Mouse (Mus musculus) hindbrain, embryonic 13.5 days (tissue): ENCODE results near the gene Il1rap. TPM values are rescaled to one million over a fixed set of nuclear protein-coding genes. Genes with fewer than 3 reads are reported as not detected.

Experiments used
- ATAC-seq: fragments of 200-750 bp; cut with Nextera tagmentation; 2 replicates; pipeline ENCODE4 v1.8.0; 2017; ENCODE audit warnings: moderate TSS enrichment; ENCODE audit not compliant: low FRiP score
- H3K27ac ChIP-seq: fragments of 300-500 bp; sonication (generic); 2 replicates; pipeline ENCODE4 v1.5.1; 2015; ENCODE audit warnings: inconsistent platforms, mild to moderate bottlenecking, moderate library complexity
- H3K27me3 ChIP-seq: fragments of 300-500 bp; sonication (generic); 2 replicates; pipeline ENCODE4 v1.6.1; 2015; ENCODE audit warnings: mild to moderate bottlenecking, inconsistent platforms
- H3K36me3 ChIP-seq: fragments of 300-500 bp; sonication (generic); 2 replicates; pipeline ENCODE4 v1.6.1; 2015; ENCODE audit warnings: mild to moderate bottlenecking, inconsistent platforms
- H3K4me1 ChIP-seq: fragments of 300-500 bp; sonication (generic); replicated peaks from 2 replicates; pipeline ENCODE4 v1.6.1; 2015; ENCODE audit warnings: inconsistent platforms
- H3K4me2 ChIP-seq: fragments of 300-500 bp; sonication (generic); 2 replicates; pipeline ENCODE4 v1.6.1; 2015; ENCODE audit warnings: inconsistent platforms, mild to moderate bottlenecking, moderate library complexity
- H3K4me3 ChIP-seq: fragments of 300-500 bp; sonication (generic); 2 replicates; pipeline ENCODE4 v1.5.1; 2015; ENCODE audit warnings: mild to moderate bottlenecking, inconsistent platforms
- H3K9ac ChIP-seq: fragments of 300-500 bp; sonication (generic); 2 replicates; pipeline ENCODE4 v1.6.1; 2015; ENCODE audit warnings: mild to moderate bottlenecking, inconsistent platforms
- H3K9me3 ChIP-seq: fragments of 300-500 bp; sonication (generic); 2 replicates; pipeline ENCODE4 v1.6.1; 2016; ENCODE audit warnings: inconsistent platforms
- whole genome bisulfite sequencing: fragments of 180-500 bp; shearing (Covaris S2); methylation state at CpG from one replicate; pipeline ENCODE4 v1.1.7; 2015; 5-methylcytosine and 5-hydroxymethylcytosine counted together
- polyA plus RNA-seq: library from polyadenylated mRNA; unstranded; fragments of >200 nt; fragmentation: Nextera tagmentation; extraction: Ambion mirVana; gene quantifications from 2 replicates; pipeline ENCODE4 v1.2.1, GENCODE M21; 2015

Il1rap gene
- polyA plus RNA-seq, result 7.8 and 7.9 TPM in 2 replicates

GRCm38 (mm10) chr16:26581048-26581912 is at the start of gene Il1rap:
TSS of gene Il1rap (plus strand) at chr16:26581704.
- no peaks in the 10 kb centered on the region for H3K9me3 ChIP-seq
- H3K4me2 ChIP-seq, result peak within 1 kb of the TSS; percentile 77
- 2% methylated on average over 51 of the region's 51 CpGs for WGBS
- no peak within 1 kb of the TSS for H3K27ac ChIP-seq
- H3K9ac ChIP-seq, result peak within 1 kb of the TSS; percentile 71
- ATAC-seq, result peak; percentile 97
- H3K36me3 ChIP-seq, result no peaks in the 10 kb centered on the region
- H3K4me3 ChIP-seq, result peak within 1 kb of the TSS; percentile 61
- H3K4me1 ChIP-seq, result peaks cover 15% of the 10 kb centered on the region; the same call in 1 of the 2 replicates
- H3K27me3 ChIP-seq, result peaks cover 7% of the 10 kb centered on the region; the same call in 1 of the 2 replicates

- H3K9ac ChIP-seq, result no peak overlapping the region
- H3K36me3 ChIP-seq, result no peaks in the 10 kb centered on the region
- H3K27me3 ChIP-seq, result no peaks in the 10 kb centered on the region
- peaks cover 16% of the 10 kb centered on the region for H3K4me1 ChIP-seq
- no peak overlapping the region for H3K4me3 ChIP-seq
- H3K9me3 ChIP-seq, result no peaks in the 10 kb centered on the region
- H3K4me2 ChIP-seq, result no peak overlapping the region
- no peak overlapping the region for H3K27ac ChIP-seq
- ATAC-seq, result no peak
- WGBS, result 89% methylated on average over 1 of the region's 1 CpGs
Observed at GRCm38 (mm10) chr16:26532287-26532686, 49.2 kb upstream of the Il1rap start.

- Histone ChIP-seq H3K4me3 (no peak overlapping the region), H3K4me2 (peak overlapping the region; percentile 10), H3K9me3 (no peaks in the 10 kb centered on the region), H3K4me1 (peaks cover 13% of the 10 kb centered on the region), H3K27me3 (no peaks in the 10 kb centered on the region), H3K27ac (peak overlapping the region; percentile 68), H3K36me3 (no peaks in the 10 kb centered on the region), H3K9ac (no peak overlapping the region)
- 24% methylated on average over 7 of the region's 7 CpGs for WGBS
- peak; percentile 62 for ATAC-seq
Observed at GRCm38 (mm10) chr16:26546170-26546878, 35.2 kb upstream of the Il1rap start.

GRCm38 (mm10) chr16:26546879-26547206 is 34.7 kb upstream of the Il1rap start:
- Histone ChIP-seq H3K27ac (peak overlapping the region; percentile 68), H3K36me3 (no peaks in the 10 kb centered on the region), H3K4me3 (no peak overlapping the region), H3K9ac (no peak overlapping the region), H3K4me2 (peak overlapping the region; percentile 10), H3K4me1 (peaks cover 13% of the 10 kb centered on the region), H3K9me3 (no peaks in the 10 kb centered on the region), H3K27me3 (no peaks in the 10 kb centered on the region)
- peak; percentile 45; the same call in 1 of the 2 replicates for ATAC-seq
- WGBS, result 62% methylated on average over 1 of the region's 1 CpGs

DNA sequence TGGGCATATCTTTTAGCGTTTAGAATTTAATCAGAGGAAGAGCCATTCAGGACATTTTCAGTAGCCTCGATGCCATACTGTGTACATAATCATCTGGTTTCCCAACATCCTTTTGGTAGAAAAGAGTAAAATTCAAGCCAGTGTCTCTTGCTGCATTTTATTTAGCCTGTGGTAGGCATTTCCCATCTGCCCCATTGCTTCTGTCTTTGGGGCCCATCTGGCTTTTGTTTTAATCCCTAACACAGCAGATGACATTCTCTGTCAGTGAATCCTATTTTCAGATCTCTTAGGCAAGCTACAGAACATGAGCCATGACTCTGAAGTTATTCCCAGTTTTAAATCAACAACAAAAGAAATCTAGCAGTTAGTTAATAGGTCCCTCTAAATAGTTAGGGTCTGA is 32.3 kb upstream of the Il1rap start:
- H3K4me3 ChIP-seq, result no peak overlapping the region
- 89% methylated on average over 2 of the region's 2 CpGs for WGBS

GRCm38 (mm10) chr16:26552234-26552633 is 29.3 kb upstream of the Il1rap start:
- no peak overlapping the region for H3K4me2 ChIP-seq
- H3K36me3 ChIP-seq, result no peaks in the 10 kb centered on the region
- no peak overlapping the region for H3K9ac ChIP-seq
- ATAC-seq, result no peak
- peaks cover 3% of the 10 kb centered on the region for H3K4me1 ChIP-seq
- H3K9me3 ChIP-seq, result no peaks in the 10 kb centered on the region
- H3K4me3 ChIP-seq, result no peak overlapping the region
- 91% methylated on average over 3 of the region's 3 CpGs for WGBS
- H3K27ac ChIP-seq, result no peak overlapping the region
- no peaks in the 10 kb centered on the region for H3K27me3 ChIP-seq

More for the DNA sequence above, 32.3 kb upstream of the Il1rap start:
- no peak overlapping the region for H3K4me2 ChIP-seq
- no peaks in the 10 kb centered on the region for H3K9me3 ChIP-seq
- no peak overlapping the region for H3K27ac ChIP-seq
- peaks cover 13% of the 10 kb centered on the region for H3K4me1 ChIP-seq
- H3K27me3 ChIP-seq, result no peaks in the 10 kb centered on the region
- H3K9ac ChIP-seq, result no peak overlapping the region
- no peaks in the 10 kb centered on the region for H3K36me3 ChIP-seq
- ATAC-seq, result no peak

DNA sequence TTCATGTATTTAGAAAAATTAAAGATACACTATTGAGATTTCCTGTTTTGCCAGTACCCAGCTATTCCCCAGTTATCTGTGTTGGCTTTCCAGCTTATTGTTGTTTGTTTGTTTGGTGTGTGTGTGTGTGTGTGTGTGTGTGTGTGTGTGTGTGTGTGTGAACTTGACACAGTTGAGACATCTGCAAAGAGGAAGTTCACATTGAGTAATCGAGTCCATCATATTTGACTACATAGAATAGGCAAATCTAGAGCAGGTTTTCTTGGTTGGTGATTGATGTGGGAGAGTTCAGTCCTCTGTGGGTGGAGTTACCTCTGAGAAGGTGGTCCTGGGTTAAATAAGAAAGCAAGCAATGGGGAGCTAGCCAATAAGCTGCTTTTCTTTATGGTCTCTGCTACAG is 22.7 kb upstream of the Il1rap start:
- Histone ChIP-seq H3K4me1 (no peaks in the 10 kb centered on the region), H3K27me3 (no peaks in the 10 kb centered on the region), H3K4me2 (no peak overlapping the region), H3K27ac (no peak overlapping the region), H3K9me3 (no peaks in the 10 kb centered on the region), H3K4me3 (no peak overlapping the region), H3K9ac (no peak overlapping the region), H3K36me3 (no peaks in the 10 kb centered on the region)
- ATAC-seq, result no peak
- 95% methylated on average over 1 of the region's 1 CpGs for WGBS

DNA sequence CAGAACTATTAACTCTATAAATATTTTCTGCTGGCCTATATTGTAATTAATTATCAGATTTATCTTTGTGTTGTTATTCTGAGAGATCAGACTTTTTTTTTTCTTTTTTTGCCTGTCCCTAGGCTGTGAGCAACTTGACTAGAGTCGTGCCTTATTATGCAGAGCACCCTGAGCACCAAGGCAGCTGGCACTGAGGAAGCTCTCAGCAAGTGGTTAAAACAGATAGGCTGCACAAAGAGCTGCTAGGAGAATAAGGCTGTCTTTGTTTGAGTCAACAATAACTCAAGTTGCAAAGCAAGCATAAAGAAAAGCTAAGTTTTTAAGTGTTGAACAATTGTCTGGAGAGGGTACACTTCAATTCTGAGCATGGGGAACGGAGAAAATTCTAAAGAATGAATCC is 19.8 kb upstream of the Il1rap start:
- Histone ChIP-seq H3K27ac (no peak overlapping the region), H3K36me3 (no peaks in the 10 kb centered on the region), H3K4me2 (no peak overlapping the region), H3K4me1 (no peaks in the 10 kb centered on the region), H3K27me3 (no peaks in the 10 kb centered on the region), H3K4me3 (no peak overlapping the region), H3K9ac (no peak overlapping the region), H3K9me3 (no peaks in the 10 kb centered on the region)
- 11% methylated on average over 2 of the region's 2 CpGs for WGBS
- ATAC-seq, result no peak

- no peak overlapping the region for H3K9ac ChIP-seq
- H3K4me2 ChIP-seq, result no peak overlapping the region
- no peak overlapping the region for H3K4me3 ChIP-seq
- no peak for ATAC-seq
- no peak overlapping the region for H3K27ac ChIP-seq
- no peaks in the 10 kb centered on the region for H3K36me3 ChIP-seq
- WGBS, result 85% methylated on average over 2 of the region's 2 CpGs
- no peaks in the 10 kb centered on the region for H3K4me1 ChIP-seq
- H3K27me3 ChIP-seq, result no peaks in the 10 kb centered on the region
- H3K9me3 ChIP-seq, result no peaks in the 10 kb centered on the region
Observed at GRCm38 (mm10) chr16:26562771-26563170, 18.7 kb upstream of the Il1rap start.

- H3K4me2 ChIP-seq, result no peak overlapping the region
- no peak overlapping the region for H3K4me3 ChIP-seq
- no peaks in the 10 kb centered on the region for H3K27me3 ChIP-seq
- no peaks in the 10 kb centered on the region for H3K4me1 ChIP-seq
- no peaks in the 10 kb centered on the region for H3K9me3 ChIP-seq
- no peaks in the 10 kb centered on the region for H3K36me3 ChIP-seq
- H3K9ac ChIP-seq, result no peak overlapping the region
- no peak overlapping the region for H3K27ac ChIP-seq
- no peak for ATAC-seq
Observed at GRCm38 (mm10) chr16:26569387-26569978, 12.0 kb upstream of the Il1rap start.

DNA sequence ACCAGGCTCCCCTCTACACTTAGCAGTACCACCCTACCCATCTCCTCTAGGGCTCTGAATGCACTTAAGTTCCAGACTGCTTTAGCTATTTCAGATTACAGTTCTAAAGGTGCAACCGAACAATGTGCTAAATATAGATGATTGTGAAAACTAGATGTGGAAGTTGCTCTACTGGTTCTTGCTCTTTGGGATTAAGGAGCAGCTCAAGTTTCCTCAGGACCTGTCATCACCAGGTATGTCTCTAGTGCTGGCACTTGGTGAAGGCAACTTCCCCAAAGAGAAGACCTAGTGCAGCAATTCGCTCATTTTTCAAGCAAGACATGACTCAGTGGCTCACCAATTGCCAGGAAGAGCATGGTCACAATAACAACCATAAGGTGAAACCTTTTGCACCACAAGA is 9.7 kb upstream of the Il1rap start:
- Histone ChIP-seq H3K36me3 (no peaks in the 10 kb centered on the region), H3K9me3 (no peaks in the 10 kb centered on the region), H3K4me2 (no peak overlapping the region), H3K27me3 (no peaks in the 10 kb centered on the region), H3K27ac (no peak overlapping the region), H3K4me3 (no peak overlapping the region), H3K9ac (no peak overlapping the region), H3K4me1 (no peaks in the 10 kb centered on the region)
- ATAC-seq, result no peak
- WGBS, result 88% methylated on average over 2 of the region's 2 CpGs

DNA sequence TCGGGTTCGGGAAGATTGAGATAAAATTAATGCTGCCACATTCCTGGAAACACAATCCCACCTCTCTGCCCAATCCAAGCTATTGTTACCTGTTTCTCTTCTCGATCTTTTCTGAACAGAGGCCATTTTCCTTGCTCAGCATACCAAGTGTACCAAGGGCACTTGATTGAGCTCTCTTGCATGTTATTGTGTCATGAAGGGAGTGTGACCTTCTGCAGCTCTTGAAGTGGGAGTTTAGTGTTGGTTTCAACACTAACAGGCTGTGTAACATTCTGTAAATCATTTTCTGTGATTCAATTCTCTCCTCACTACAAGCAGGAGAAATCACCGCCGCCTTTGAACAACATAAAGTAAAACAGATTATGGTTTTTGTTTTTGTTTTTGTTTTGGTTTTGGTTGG is 7.3 kb upstream of the Il1rap start:
- Histone ChIP-seq H3K9me3 (no peaks in the 10 kb centered on the region), H3K4me1 (no peaks in the 10 kb centered on the region), H3K9ac (no peak overlapping the region), H3K27me3 (no peaks in the 10 kb centered on the region), H3K4me2 (no peak overlapping the region), H3K36me3 (no peaks in the 10 kb centered on the region), H3K27ac (no peak overlapping the region), H3K4me3 (no peak overlapping the region)
- no peak for ATAC-seq
- 92% methylated on average over 5 of the region's 5 CpGs for WGBS
